Mouse (Mus musculus): ENCODE data around the gene Rnf111. TPM values are rescaled to one million over a fixed set of nuclear protein-coding genes. Genes with fewer than 3 reads are reported as not detected.
"Not testable (repeated sequence)": the region's sequence is repeated elsewhere in the genome, so short reads cannot be mapped to it uniquely, and the experiment has no call there.

Gene Rnf111
- polyA plus RNA-seq (2015; fragmentation: Nextera tagmentation; extraction: Ambion mirVana) = 27.9 and 28.8 TPM in 2 replicates

- H3K27me3 ChIP-seq (replicated peaks) = no peaks in the 10 kb centered on the region
- H3K4me2 ChIP-seq = peak within 1 kb of the TSS; percentile 61
- H3K4me3 ChIP-seq (replicated peaks) = peak within 1 kb of the TSS; percentile 98
- under 1% methylated on average over 30 of the region's 45 CpGs for WGBS
- peak within 1 kb of the TSS; percentile 74 for H3K9ac ChIP-seq (replicated peaks)
- no peaks in the 10 kb centered on the region for H3K9me3 ChIP-seq (replicated peaks)
- no peaks in the 10 kb centered on the region for H3K36me3 ChIP-seq
- peak; percentile 97 for ATAC-seq (ENCODE audit: low FRiP score)
- peaks cover 20% of the 10 kb centered on the region for H3K4me1 ChIP-seq
- peak within 1 kb of the TSS; percentile 96 for H3K27ac ChIP-seq (replicated peaks)
These were observed at the start of gene Rnf111 for GRCm38 (mm10) chr9:70503626-70504041. Gene Rnf111, minus strand, starts transcription at chr9:70503725.

GRCm38 (mm10) chr9:70552233-70552632 lies 48.7 kb upstream of the Rnf111 start:
- not testable (repeated sequence) for H3K9ac ChIP-seq (replicated peaks); H3K36me3 ChIP-seq; H3K27ac ChIP-seq (replicated peaks); H3K9me3 ChIP-seq (replicated peaks); H3K27me3 ChIP-seq (replicated peaks); H3K4me1 ChIP-seq; H3K4me3 ChIP-seq (replicated peaks); H3K4me2 ChIP-seq; ATAC-seq (ENCODE audit: low FRiP score)
- WGBS = 96% methylated on average over 2 of the region's 2 CpGs

GRCm38 (mm10) chr9:70551524-70551923 lies 48.0 kb upstream of the Rnf111 start:
- no peak overlapping the region for H3K4me2 ChIP-seq
- H3K9ac ChIP-seq (replicated peaks) = no peak overlapping the region
- H3K4me3 ChIP-seq (replicated peaks) = no peak overlapping the region
- H3K27me3 ChIP-seq (replicated peaks) = no peaks in the 10 kb centered on the region
- H3K9me3 ChIP-seq (replicated peaks) = no peaks in the 10 kb centered on the region
- no peak for ATAC-seq (ENCODE audit: low FRiP score)
- no peak overlapping the region for H3K27ac ChIP-seq (replicated peaks)
- 100% methylated on average over 1 of the region's 1 CpGs for WGBS
- H3K4me1 ChIP-seq = peaks cover 9% of the 10 kb centered on the region
- H3K36me3 ChIP-seq = peaks cover 9% of the 10 kb centered on the region; the same call in 1 of the 2 replicates

- Histone ChIP-seq H3K4me3 (replicated peaks) (no peak overlapping the region), H3K36me3 (peaks cover 9% of the 10 kb centered on the region; the same call in 1 of the 2 replicates), H3K4me1 (peaks cover 24% of the 10 kb centered on the region), H3K27me3 (replicated peaks) (no peaks in the 10 kb centered on the region), H3K9ac (replicated peaks) (no peak overlapping the region), H3K9me3 (replicated peaks) (no peaks in the 10 kb centered on the region), H3K27ac (replicated peaks) (no peak overlapping the region), H3K4me2 (no peak overlapping the region)
- ATAC-seq (ENCODE audit: low FRiP score) = no peak
- WGBS = 88% methylated on average over 4 of the region's 4 CpGs
These were observed 44.8 kb upstream of the Rnf111 start for GRCm38 (mm10) chr9:70548304-70548703.

GRCm38 (mm10) chr9:70546576-70546975 lies 43.1 kb upstream of the Rnf111 start:
- H3K27ac ChIP-seq (replicated peaks); H3K9ac ChIP-seq (replicated peaks); H3K9me3 ChIP-seq (replicated peaks); H3K36me3 ChIP-seq; H3K4me2 ChIP-seq; ATAC-seq (ENCODE audit: low FRiP score); H3K4me3 ChIP-seq (replicated peaks); H3K27me3 ChIP-seq (replicated peaks): not testable (repeated sequence)
- H3K4me1 ChIP-seq = peaks cover 29% of the 10 kb centered on the region
- 84% methylated on average over 2 of the region's 3 CpGs for WGBS

- H3K27ac ChIP-seq (replicated peaks) = no peak overlapping the region
- H3K36me3 ChIP-seq = no peaks in the 10 kb centered on the region
- no peaks in the 10 kb centered on the region for H3K27me3 ChIP-seq (replicated peaks)
- no peak overlapping the region for H3K4me3 ChIP-seq (replicated peaks)
- no peaks in the 10 kb centered on the region for H3K9me3 ChIP-seq (replicated peaks)
- H3K4me2 ChIP-seq = no peak overlapping the region
- 61% methylated on average over 1 of the region's 1 CpGs for WGBS
- no peak for ATAC-seq (ENCODE audit: low FRiP score)
- no peak overlapping the region for H3K9ac ChIP-seq (replicated peaks)
- H3K4me1 ChIP-seq = peaks cover 31% of the 10 kb centered on the region
These were observed 41.3 kb upstream of the Rnf111 start for GRCm38 (mm10) chr9:70544831-70545230.

- ATAC-seq (ENCODE audit: low FRiP score) = no peak
- H3K9ac ChIP-seq (replicated peaks) = no peak overlapping the region
- 68% methylated on average over 5 of the region's 5 CpGs for WGBS
These were observed 40.5 kb upstream of the Rnf111 start for GRCm38 (mm10) chr9:70543985-70544384.

GRCm38 (mm10) chr9:70543048-70543880 lies 39.7 kb upstream of the Rnf111 start:
- Histone ChIP-seq H3K4me2 (peak overlapping the region; percentile 88), H3K27me3 (replicated peaks) (no peaks in the 10 kb centered on the region), H3K36me3 (no peaks in the 10 kb centered on the region), H3K9ac (replicated peaks) (peak overlapping the region; percentile 95), H3K4me1 (peaks cover 31% of the 10 kb centered on the region), H3K27ac (replicated peaks) (peak overlapping the region; percentile 99), H3K9me3 (replicated peaks) (no peaks in the 10 kb centered on the region), H3K4me3 (replicated peaks) (peak overlapping the region; percentile 85)
- ATAC-seq (ENCODE audit: low FRiP score) = peak; percentile 74
- under 1% methylated on average over 64 of the region's 64 CpGs for WGBS

More at GRCm38 (mm10) chr9:70543985-70544384, 40.5 kb upstream of the Rnf111 start:
- no peaks in the 10 kb centered on the region for H3K27me3 ChIP-seq (replicated peaks)
- H3K4me2 ChIP-seq = peak overlapping the region; percentile 88
- peak overlapping the region; percentile 85 for H3K4me3 ChIP-seq (replicated peaks)
- no peaks in the 10 kb centered on the region for H3K9me3 ChIP-seq (replicated peaks)
- no peak overlapping the region for H3K27ac ChIP-seq (replicated peaks)
- no peaks in the 10 kb centered on the region for H3K36me3 ChIP-seq
- H3K4me1 ChIP-seq = peaks cover 31% of the 10 kb centered on the region

- H3K36me3 ChIP-seq = no peaks in the 10 kb centered on the region
- peak within 1 kb of the TSS; percentile 95 for H3K9ac ChIP-seq (replicated peaks)
- no peaks in the 10 kb centered on the region for H3K9me3 ChIP-seq (replicated peaks)
- H3K4me2 ChIP-seq = peak within 1 kb of the TSS; percentile 88
- peak within 1 kb of the TSS; percentile 99 for H3K27ac ChIP-seq (replicated peaks)
- ATAC-seq (ENCODE audit: low FRiP score) = peak; percentile 98
- peak within 1 kb of the TSS; percentile 85 for H3K4me3 ChIP-seq (replicated peaks)
- under 1% methylated on average over 74 of the region's 75 CpGs for WGBS
- H3K4me1 ChIP-seq = peaks cover 26% of the 10 kb centered on the region
- no peaks in the 10 kb centered on the region for H3K27me3 ChIP-seq (replicated peaks)
These were observed 38.9 kb upstream of the Rnf111 start, which contains the start of gene Sltm for GRCm38 (mm10) chr9:70542305-70543041. Gene Sltm, plus strand, starts transcription at chr9:70542754.

- WGBS = 13% methylated on average over 6 of the region's 6 CpGs
- H3K4me1 ChIP-seq = peaks cover 22% of the 10 kb centered on the region
- H3K36me3 ChIP-seq = no peaks in the 10 kb centered on the region
These were observed 38.1 kb upstream of the Rnf111 start for GRCm38 (mm10) chr9:70541584-70541983.

GRCm38 (mm10) chr9:70533328-70533727 lies 29.8 kb upstream of the Rnf111 start:
- ATAC-seq (ENCODE audit: low FRiP score) = no peak

More at GRCm38 (mm10) chr9:70541584-70541983, 38.1 kb upstream of the Rnf111 start:
- H3K4me3 ChIP-seq (replicated peaks) = peak overlapping the region; percentile 85
- ATAC-seq (ENCODE audit: low FRiP score) = no peak
- H3K9me3 ChIP-seq (replicated peaks) = no peaks in the 10 kb centered on the region
- no peaks in the 10 kb centered on the region for H3K27me3 ChIP-seq (replicated peaks)
- H3K27ac ChIP-seq (replicated peaks) = no peak overlapping the region
- peak overlapping the region; percentile 67; the same call in 1 of the 2 replicates for H3K9ac ChIP-seq (replicated peaks)
- peak overlapping the region; percentile 88 for H3K4me2 ChIP-seq

More at GRCm38 (mm10) chr9:70533328-70533727, 29.8 kb upstream of the Rnf111 start:
- Histone ChIP-seq H3K4me1 (no peaks in the 10 kb centered on the region), H3K36me3 (no peaks in the 10 kb centered on the region), H3K4me2 (no peak overlapping the region), H3K9me3 (replicated peaks) (no peaks in the 10 kb centered on the region), H3K4me3 (replicated peaks) (no peak overlapping the region), H3K27me3 (replicated peaks) (no peaks in the 10 kb centered on the region), H3K27ac (replicated peaks) (no peak overlapping the region), H3K9ac (replicated peaks) (no peak overlapping the region)
- WGBS = 84% methylated on average over 3 of the region's 3 CpGs
